Mouse (Mus musculus): ENCODE results near the gene Ndufa6. TPM values are rescaled to one million over a fixed set of nuclear protein-coding genes. Genes with fewer than 3 reads are reported as not detected.
"Not testable (repeated sequence)": the region's sequence is repeated elsewhere in the genome, so short reads cannot be mapped to it uniquely, and the experiment has no call there.

Ndufa6 gene
- polyA plus RNA-seq, 1 experiment from 2014 or later: 420 TPM

DNA sequence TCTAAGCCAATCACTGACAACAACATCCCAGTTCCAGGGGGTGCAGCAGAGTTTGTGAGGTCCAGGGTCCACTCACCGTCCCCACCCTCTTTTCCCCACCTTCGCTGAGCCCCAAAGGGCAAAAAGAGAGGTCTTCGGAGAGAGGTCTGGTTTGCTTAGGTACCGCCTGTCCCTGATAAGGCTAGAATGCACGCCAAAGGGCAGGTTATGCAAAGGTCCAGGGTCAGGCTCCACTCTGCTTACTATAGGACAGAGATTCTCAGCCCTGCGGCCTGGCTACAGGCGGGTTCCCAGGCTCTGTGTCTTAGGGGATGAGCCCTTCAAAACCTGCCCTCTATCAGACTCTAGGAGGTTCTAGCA is 25.4 kb upstream of the Ndufa6 start:
- 0 out of 2 replicates have a peak, but pooled peaks cover 25% of the 10 kb centered on the region for H3K4me1 ChIP-seq
- H3K9me3 ChIP-seq: no peaks in the 10 kb centered on the region
- H3K9ac ChIP-seq: 0 out of 2 replicates have a peak overlapping the region, but pooled peaks have one; percentile 26
- WGBS: 19% methylated on average over 7 of the region's 7 CpGs
- peak overlapping the region; percentile 45 for H3K4me3 ChIP-seq (replicated peaks)
- H3K27ac ChIP-seq: peak overlapping the region; percentile 75
- H3K27me3 ChIP-seq (replicated peaks): no peaks in the 10 kb centered on the region
- ATAC-seq (ENCODE audit: insufficient read depth, low FRiP score, low read depth): peak; percentile 58
- peak overlapping the region; percentile 88 for H3K4me2 ChIP-seq
- no peaks in the 10 kb centered on the region for H3K36me3 ChIP-seq

DNA sequence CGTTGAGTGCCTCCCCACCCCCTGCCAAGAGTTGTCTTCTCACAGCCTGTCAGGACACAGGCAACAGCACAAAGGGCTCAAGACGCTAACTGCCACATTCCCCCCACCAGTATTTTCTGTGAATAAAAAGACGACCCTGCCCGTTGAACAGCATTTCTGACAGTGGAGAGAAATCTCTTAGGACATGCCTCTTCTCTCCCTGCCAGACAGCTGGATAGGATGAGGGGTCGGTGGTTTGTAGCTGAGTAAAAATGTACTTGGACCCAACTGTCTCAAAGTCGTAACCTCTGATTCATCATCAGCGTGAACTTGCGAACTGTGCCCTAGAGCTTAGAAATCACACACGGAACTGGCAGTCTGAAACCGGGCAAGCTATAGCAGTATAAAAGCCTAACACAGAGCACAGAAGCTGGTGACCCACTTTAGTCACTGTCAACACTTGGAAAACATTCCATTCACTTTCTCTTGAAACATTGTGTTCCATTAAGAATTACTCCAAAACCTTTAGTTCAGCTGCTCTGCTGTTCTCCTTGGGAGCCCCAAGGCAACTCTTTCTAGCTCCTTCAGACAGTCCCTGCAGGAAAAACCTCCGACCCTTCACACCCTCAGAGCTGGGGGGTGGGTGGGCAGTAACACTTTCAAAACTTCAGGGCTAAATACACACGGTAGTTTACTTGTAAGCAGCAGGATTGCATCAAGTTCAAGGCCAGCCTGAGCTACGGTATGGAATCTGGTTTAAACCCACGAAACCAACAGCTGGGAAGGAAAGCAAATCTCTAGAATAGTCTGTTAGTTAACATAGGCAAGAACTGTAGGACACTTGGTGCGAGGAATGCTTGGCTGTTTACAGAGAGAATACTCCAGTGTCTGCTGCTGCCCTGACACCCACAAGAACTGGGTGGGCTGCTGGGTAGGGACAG is 24.4 kb upstream of the Ndufa6 start:
- peak overlapping the region; percentile 88 for H3K4me2 ChIP-seq
- H3K36me3 ChIP-seq: no peaks in the 10 kb centered on the region
- no peaks in the 10 kb centered on the region for H3K27me3 ChIP-seq (replicated peaks)
- ATAC-seq (ENCODE audit: insufficient read depth, low FRiP score, low read depth): no peak
- WGBS: 36% methylated on average over 15 of the region's 15 CpGs
- peak overlapping the region; percentile 6; the same call in 1 of the 2 replicates for H3K4me3 ChIP-seq (replicated peaks)
- H3K9me3 ChIP-seq: no peaks in the 10 kb centered on the region
- H3K27ac ChIP-seq: peak overlapping the region; percentile 75
- 0 out of 2 replicates have a peak, but pooled peaks cover 25% of the 10 kb centered on the region for H3K4me1 ChIP-seq
- no peak overlapping the region for H3K9ac ChIP-seq

GRCm38 (mm10) chr15:82377701-82378100 is 23.6 kb upstream of the Ndufa6 start:
- 70% methylated on average over 5 of the region's 5 CpGs for WGBS
- Histone ChIP-seq H3K36me3 (no peaks in the 10 kb centered on the region), H3K27ac (peak overlapping the region; percentile 75; the same call in 1 of the 2 replicates), H3K27me3 (replicated peaks) (no peaks in the 10 kb centered on the region), H3K9ac (no peak overlapping the region), H3K4me1 (0 out of 2 replicates have a peak, but pooled peaks cover 25% of the 10 kb centered on the region), H3K9me3 (no peaks in the 10 kb centered on the region), H3K4me3 (replicated peaks) (no peak overlapping the region), H3K4me2 (peak overlapping the region; percentile 88; the same call in 1 of the 2 replicates)
- no peak for ATAC-seq (ENCODE audit: insufficient read depth, low FRiP score, low read depth)

- Histone ChIP-seq H3K36me3 (no peaks in the 10 kb centered on the region), H3K9ac (no peak overlapping the region), H3K27me3 (replicated peaks) (no peaks in the 10 kb centered on the region), H3K27ac (peak overlapping the region; percentile 66), H3K4me3 (replicated peaks) (no peak overlapping the region), H3K4me1 (0 out of 2 replicates have a peak, but pooled peaks cover 25% of the 10 kb centered on the region), H3K9me3 (no peaks in the 10 kb centered on the region), H3K4me2 (no peak overlapping the region)
- no peak for ATAC-seq (ENCODE audit: insufficient read depth, low FRiP score, low read depth)
- WGBS: 60% methylated on average over 17 of the region's 17 CpGs
Observed at GRCm38 (mm10) chr15:82376393-82377138, 22.4 kb upstream of the Ndufa6 start.

GRCm38 (mm10) chr15:82375855-82376254 is 21.7 kb upstream of the Ndufa6 start:
- H3K4me3 ChIP-seq (replicated peaks): no peak overlapping the region
- 86% methylated on average over 9 of the region's 9 CpGs for WGBS
- 0 out of 2 replicates have a peak, but pooled peaks cover 23% of the 10 kb centered on the region for H3K4me1 ChIP-seq
- ATAC-seq (ENCODE audit: insufficient read depth, low FRiP score, low read depth): no peak
- H3K27me3 ChIP-seq (replicated peaks): no peaks in the 10 kb centered on the region
- H3K4me2 ChIP-seq: no peak overlapping the region
- no peaks in the 10 kb centered on the region for H3K36me3 ChIP-seq
- H3K27ac ChIP-seq: no peak overlapping the region; the same call in 1 of the 2 replicates
- H3K9ac ChIP-seq: no peak overlapping the region
- no peaks in the 10 kb centered on the region for H3K9me3 ChIP-seq

DNA sequence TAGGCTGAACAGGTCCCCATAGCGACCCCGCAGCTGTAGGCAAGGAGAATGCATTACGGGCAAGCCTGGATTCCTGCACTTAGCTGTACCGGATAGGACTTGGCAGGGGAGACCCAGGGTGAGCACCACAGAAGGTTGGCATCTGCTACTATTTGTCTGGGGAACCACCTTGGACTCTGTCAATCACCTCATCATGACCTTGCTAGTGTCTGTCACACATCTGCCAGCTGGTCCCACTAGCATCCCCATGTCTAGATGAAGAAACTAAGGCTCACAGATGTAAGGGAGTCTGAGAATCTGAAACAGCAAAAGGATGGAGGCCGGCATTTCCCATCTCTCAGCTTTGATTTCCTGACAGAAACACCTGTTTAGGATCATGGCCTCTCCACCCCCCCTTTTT is 20.3 kb upstream of the Ndufa6 start:
- 0 out of 2 replicates have a peak, but pooled peaks cover 16% of the 10 kb centered on the region for H3K4me1 ChIP-seq
- 87% methylated on average over 5 of the region's 5 CpGs for WGBS

DNA sequence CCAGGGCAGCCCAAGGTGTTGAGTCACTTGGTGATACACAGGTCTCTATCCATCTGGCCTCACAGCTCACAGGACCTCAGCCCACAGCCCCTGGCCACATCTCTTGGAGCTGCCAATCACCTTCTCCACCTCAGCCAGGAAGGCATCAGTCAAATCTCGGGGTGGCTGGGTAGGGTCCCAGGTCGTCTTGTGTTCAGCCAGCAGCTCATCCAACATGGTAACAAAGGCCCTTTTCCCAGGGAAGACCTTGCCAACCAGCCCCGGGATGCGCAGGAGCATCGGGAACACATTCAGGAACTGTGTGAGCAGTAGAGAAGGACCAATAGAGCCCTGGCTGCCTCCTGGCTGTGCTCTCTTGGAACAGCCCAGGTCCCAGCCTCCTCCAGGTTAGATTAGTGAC is 18.9 kb upstream of the Ndufa6 start:
- Histone ChIP-seq H3K4me2 (no peak overlapping the region), H3K36me3 (no peaks in the 10 kb centered on the region), H3K9ac (no peak overlapping the region), H3K4me1 (0 out of 2 replicates have a peak, but pooled peaks cover 9% of the 10 kb centered on the region), H3K27ac (no peak overlapping the region), H3K9me3 (no peaks in the 10 kb centered on the region), H3K27me3 (replicated peaks) (no peaks in the 10 kb centered on the region), H3K4me3 (replicated peaks) (no peak overlapping the region)
- 85% methylated on average over 5 of the region's 5 CpGs for WGBS
- ATAC-seq (ENCODE audit: insufficient read depth, low FRiP score, low read depth): no peak

More for the DNA sequence above, 20.3 kb upstream of the Ndufa6 start:
- H3K9ac ChIP-seq: no peak overlapping the region
- H3K9me3 ChIP-seq: no peaks in the 10 kb centered on the region
- ATAC-seq (ENCODE audit: insufficient read depth, low FRiP score, low read depth): no peak
- no peak overlapping the region for H3K4me3 ChIP-seq (replicated peaks)
- H3K27me3 ChIP-seq (replicated peaks): no peaks in the 10 kb centered on the region
- no peak overlapping the region for H3K27ac ChIP-seq
- H3K36me3 ChIP-seq: no peaks in the 10 kb centered on the region
- H3K4me2 ChIP-seq: no peak overlapping the region

GRCm38 (mm10) chr15:82372446-82372845 is 18.3 kb upstream of the Ndufa6 start:
- Histone ChIP-seq H3K9ac (no peak overlapping the region), H3K4me2 (no peak overlapping the region), H3K9me3 (no peaks in the 10 kb centered on the region), H3K36me3 (no peaks in the 10 kb centered on the region), H3K27me3 (replicated peaks) (no peaks in the 10 kb centered on the region), H3K4me1 (0 out of 2 replicates have a peak, but pooled peaks cover 4% of the 10 kb centered on the region), H3K27ac (no peak overlapping the region), H3K4me3 (replicated peaks) (no peak overlapping the region)
- WGBS: 86% methylated on average over 6 of the region's 6 CpGs
- ATAC-seq (ENCODE audit: insufficient read depth, low FRiP score, low read depth): no peak

DNA sequence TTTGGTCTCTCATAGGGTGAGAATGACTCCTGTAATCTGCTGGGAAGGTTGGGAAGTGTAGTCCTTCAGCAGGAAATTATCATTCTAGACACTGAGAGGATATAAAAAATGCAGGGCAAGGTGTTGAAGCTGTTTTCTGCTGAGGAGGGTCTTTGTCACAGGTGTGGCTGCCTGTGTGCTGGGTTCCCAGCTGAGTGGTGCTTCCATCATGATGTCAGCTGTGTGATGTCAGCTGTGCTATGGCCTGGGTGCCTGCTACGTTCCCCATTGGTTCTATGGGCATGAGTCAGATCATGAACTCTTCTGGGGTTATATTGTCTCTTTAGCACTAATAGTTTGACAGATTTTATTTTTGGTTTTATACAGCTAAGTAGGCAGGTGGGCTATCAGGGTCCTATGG is 14.7 kb upstream of the Ndufa6 start:
- WGBS: 90% methylated on average over 1 of the region's 1 CpGs
- no peak for ATAC-seq (ENCODE audit: insufficient read depth, low FRiP score, low read depth)
- H3K27ac ChIP-seq: no peak overlapping the region
- no peak overlapping the region for H3K4me3 ChIP-seq (replicated peaks)
- H3K36me3 ChIP-seq: no peaks in the 10 kb centered on the region
- H3K27me3 ChIP-seq (replicated peaks): no peaks in the 10 kb centered on the region
- H3K9me3 ChIP-seq: no peaks in the 10 kb centered on the region
- no peak overlapping the region for H3K9ac ChIP-seq
- no peak overlapping the region for H3K4me2 ChIP-seq
- H3K4me1 ChIP-seq: no peaks in the 10 kb centered on the region

- no peaks in the 10 kb centered on the region for H3K9me3 ChIP-seq
- no peaks in the 10 kb centered on the region for H3K4me1 ChIP-seq
- no peaks in the 10 kb centered on the region for H3K27me3 ChIP-seq (replicated peaks)
- H3K4me3 ChIP-seq (replicated peaks): no peak overlapping the region
- H3K27ac ChIP-seq: no peak overlapping the region
- no peak overlapping the region for H3K4me2 ChIP-seq
- 90% methylated on average over 4 of the region's 4 CpGs for WGBS
- no peak overlapping the region for H3K9ac ChIP-seq
- H3K36me3 ChIP-seq: no peaks in the 10 kb centered on the region
- no peak for ATAC-seq (ENCODE audit: insufficient read depth, low FRiP score, low read depth)
Observed at GRCm38 (mm10) chr15:82368146-82368545, 14.0 kb upstream of the Ndufa6 start.

DNA sequence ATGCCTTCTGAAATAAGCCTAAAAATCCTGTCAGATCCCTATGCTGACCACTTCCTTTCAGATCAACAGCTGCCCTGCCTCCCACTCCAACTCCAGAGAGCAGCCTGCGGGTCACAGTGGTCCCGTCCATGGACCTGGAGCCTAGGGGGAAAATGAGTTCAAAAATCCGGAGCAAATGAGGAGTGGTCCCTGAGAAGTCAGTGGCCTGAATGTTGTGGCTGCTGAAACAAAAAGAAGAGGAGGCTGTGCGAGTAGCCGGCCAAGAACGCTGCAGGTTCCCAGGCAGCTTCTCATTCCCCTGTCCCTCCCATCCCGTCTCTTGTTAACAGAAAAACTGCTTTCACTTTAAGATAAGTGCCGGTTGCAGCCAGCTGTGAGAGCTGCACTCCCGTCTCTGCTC is 10.4 kb upstream of the Ndufa6 start:
- not testable (repeated sequence) for H3K27me3 ChIP-seq (replicated peaks); ATAC-seq (ENCODE audit: insufficient read depth, low FRiP score, low read depth); H3K9ac ChIP-seq; H3K4me3 ChIP-seq (replicated peaks); H3K27ac ChIP-seq; H3K36me3 ChIP-seq; H3K9me3 ChIP-seq; H3K4me1 ChIP-seq
- 5% methylated on average over 6 of the region's 9 CpGs for WGBS
- H3K4me2 ChIP-seq: peak overlapping the region; percentile 37

DNA sequence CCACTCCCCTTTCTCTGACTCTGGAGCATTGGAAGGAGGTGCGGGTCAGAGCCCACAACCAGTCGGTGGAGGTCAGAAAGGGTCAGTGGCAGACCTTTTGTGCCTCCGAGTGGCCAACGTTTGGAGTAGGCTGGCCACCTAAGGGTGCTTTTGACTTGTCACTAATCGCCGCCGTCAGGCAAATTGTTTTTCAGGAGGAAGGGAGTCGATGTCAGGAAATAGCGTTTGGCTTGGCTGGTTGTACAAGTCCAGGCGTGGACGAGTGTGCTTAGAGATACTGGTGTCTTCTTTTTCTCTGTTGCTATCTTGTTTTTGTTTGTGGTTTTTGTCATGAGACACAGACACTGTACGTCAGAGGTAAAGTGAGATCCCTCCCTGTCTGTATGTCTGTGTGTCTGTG is 9.7 kb upstream of the Ndufa6 start:
- H3K4me3 ChIP-seq (replicated peaks); H3K4me2 ChIP-seq; H3K9me3 ChIP-seq; H3K36me3 ChIP-seq; H3K9ac ChIP-seq; H3K27me3 ChIP-seq (replicated peaks); H3K27ac ChIP-seq; H3K4me1 ChIP-seq; ATAC-seq (ENCODE audit: insufficient read depth, low FRiP score, low read depth): not testable (repeated sequence)
- WGBS: 72% methylated on average over 9 of the region's 12 CpGs

All from stomach, embryonic 15.5 days (tissue).